Mouse (Mus musculus) embryonic stem cell, embryonic (primary cell): ENCODE results near the gene Dync1li2.

ENCODE experiments used
- CTCF ChIA-PET, 4 experiments: fragments of 300-600 bp in 2 of 4; fragments of 350-600 bp in 2 of 4; sonication (Branson Sonifier 250); formaldehyde crosslinking; loops; one replicate each; lab custom pipeline; 2022; ENCODE audit warnings: inconsistent platforms in 2 of 4; lab: Charles Lee
- POLR2A ChIA-PET, 4 experiments: fragments of 300-600 bp in 2 of 4; fragments of 350-600 bp in 2 of 4; sonication (Branson Sonifier 250); formaldehyde crosslinking; loops; one replicate each; lab custom pipeline; 2022; ENCODE audit warnings: antibody characterized with exemption in 4 of 4, inconsistent platforms in 1 of 4; lab: Charles Lee

Gene Dync1li2

DNA sequence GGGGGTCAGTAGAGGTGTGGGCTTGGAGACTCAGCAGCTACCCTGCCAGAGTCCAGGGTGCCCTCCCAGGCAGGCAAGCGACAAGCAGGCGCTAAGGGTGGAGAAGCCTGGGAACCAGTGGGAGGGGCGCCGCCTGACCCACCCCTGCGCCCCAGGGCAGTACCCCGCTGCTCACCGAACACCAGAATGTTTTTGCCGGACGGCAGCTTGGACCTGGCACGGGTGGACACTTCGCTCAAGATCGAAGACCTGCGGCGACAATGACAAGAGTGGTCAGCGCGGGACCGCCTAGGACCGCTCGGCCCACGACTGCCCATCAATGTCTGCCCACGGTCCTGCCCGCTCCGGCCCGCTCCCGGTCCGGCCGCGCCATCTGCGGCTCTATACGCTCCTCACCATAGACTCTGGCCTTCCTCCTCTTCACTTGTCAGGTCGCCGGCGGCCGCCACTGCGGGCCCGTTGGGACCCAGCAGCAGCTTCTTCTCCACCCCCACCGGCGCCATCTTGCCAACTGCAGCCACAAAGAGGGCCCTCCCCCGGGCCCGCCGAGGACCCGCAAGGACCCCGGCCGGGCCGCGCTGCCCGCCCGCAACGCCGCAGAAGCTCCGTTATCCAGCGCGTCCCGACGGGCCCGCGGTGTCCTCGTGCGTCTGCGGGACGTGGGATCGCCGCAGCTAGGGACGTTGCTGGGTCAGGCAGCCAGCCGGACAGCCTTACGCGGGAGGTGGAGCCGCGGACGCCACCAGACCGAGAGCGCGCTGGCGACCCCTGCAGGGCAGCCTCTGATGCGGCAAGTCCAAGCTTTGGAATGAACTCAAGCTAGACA is at the start of gene Dync1li2:
Gene Dync1li2, minus strand, starts transcription at position 749 of the 826 bp plus-strand sequence.
- POLR2A ChIA-PET: interaction anchor here (0.6 to 2.3 kb wide), 27 partner anchors 9 to 793 kb away, joined by 3 to 32 read pairs (median 4); partner anchors contain the start of genes Cklf (in 2 of the 4), Cmtm4 (in 1 of the 4), Pdp2 (in 1 of the 4) and Terb1 (in 1 of the 4)
- CTCF ChIA-PET: interaction anchor here (0.5 to 2.0 kb wide), 37 partner anchors 8 to 415 kb away, joined by 3 to 23 read pairs (median 4); partner anchors contain the start of genes Ciao2b (in 1 of the 4), Cklf (in 1 of the 4) and Cmtm3 (in 1 of the 4)

DNA sequence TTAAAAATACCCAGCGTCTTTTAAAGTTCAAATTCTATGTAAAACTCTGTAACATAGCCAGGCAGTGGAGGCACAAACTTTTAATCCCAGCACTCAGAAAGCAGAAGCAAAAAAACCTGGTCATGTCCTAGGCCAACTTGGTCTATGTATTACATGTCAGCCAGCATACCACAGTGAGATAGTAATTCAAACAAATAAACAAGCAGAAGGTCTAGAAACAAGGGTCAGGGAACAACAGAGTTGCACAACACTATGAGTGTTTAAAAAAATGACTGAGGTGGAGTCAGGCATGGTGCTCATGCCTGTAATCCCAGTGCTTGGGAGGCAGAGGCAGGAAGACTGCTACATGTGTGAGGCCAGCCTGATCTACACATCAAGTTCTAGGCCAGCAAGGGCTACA is 36.2 kb upstream of the Dync1li2 start:
- CTCF ChIA-PET: no interaction called here
- POLR2A ChIA-PET: no interaction called here

DNA sequence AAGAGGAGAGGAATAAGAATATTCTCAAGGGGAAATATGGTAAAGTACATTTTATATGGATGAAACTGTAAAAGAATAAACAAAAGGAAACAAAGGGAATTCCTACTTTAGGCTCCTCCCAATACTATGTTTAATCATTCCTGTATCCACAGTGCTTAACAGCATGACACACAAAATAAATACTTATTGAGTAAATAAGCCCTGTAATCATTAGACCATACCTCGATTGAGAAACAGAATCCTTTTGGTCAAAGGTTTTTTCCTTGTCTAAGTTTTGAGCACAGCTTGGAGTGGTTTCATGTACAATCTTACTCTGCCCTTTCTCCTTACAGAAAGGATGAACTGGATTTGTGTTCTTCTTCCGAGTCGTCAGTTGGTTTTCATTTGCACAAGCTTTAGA is 29.6 kb upstream of the Dync1li2 start:
- CTCF ChIA-PET: no interaction called here
- POLR2A ChIA-PET: interaction anchor here in 1 of 4 experiments (1.4 kb wide), 1 partner anchor 34 kb away, joined by 3 read pairs; no protein-coding TSS in a partner anchor

DNA sequence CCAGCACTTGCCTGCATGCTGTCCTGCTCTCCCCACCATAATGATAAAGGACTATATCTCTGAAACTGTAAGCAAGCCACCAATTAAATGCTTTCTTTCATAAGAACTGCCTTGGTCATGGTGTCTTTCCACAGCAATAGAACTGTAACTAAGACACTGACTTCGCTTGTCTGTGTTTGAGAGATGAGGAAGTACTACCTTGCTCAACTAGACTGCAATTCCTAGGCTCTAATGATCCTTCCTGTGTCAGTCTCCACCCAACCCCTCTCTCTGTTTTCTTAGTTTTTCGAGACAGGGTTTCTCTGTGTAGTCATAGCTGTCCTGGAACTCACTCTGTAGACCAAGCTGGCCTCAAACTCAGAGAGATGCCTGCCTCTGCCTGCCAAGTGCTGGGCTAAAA is 24.6 kb upstream of the Dync1li2 start:
- ChIA-PET CTCF (interaction anchor here in 1 of 4 experiments (0.6 kb wide), 1 partner anchor 787 kb away, joined by 3 read pairs; no protein-coding TSS in a partner anchor), POLR2A (no interaction called here)

DNA sequence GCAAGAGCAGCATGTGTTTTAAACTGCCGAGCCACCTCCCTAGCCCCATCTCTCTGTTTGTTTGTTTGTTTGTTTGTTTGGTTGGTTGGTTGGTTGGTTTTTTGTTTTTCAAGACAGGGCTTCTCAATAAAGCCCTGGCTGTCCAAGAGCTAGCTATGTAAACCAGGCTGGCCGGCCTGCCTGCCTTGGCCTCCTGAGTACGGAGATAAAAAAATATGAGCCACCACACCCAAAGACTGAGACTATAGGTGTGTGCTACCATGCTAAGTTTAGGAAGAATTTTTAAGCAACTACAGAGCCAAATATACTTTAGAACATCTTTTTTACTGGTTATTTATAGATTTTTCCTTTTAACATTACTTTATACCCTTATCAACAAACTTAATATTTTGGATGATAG is 9.3 kb upstream of the Dync1li2 start:
- ChIA-PET CTCF (interaction anchor here in 2 of 4 experiments (0.6 to 2.7 kb wide), 3 partner anchors 9 to 112 kb away, joined by 3 to 9 read pairs (median 3); partner anchors contain the start of gene Dync1li2 (in 2 of the 2)), POLR2A (interaction anchor here in 1 of 4 experiments (0.8 to 1.1 kb wide), 2 partner anchors 19 to 75 kb away, joined by 3 to 4 read pairs; no protein-coding TSS in a partner anchor)

DNA sequence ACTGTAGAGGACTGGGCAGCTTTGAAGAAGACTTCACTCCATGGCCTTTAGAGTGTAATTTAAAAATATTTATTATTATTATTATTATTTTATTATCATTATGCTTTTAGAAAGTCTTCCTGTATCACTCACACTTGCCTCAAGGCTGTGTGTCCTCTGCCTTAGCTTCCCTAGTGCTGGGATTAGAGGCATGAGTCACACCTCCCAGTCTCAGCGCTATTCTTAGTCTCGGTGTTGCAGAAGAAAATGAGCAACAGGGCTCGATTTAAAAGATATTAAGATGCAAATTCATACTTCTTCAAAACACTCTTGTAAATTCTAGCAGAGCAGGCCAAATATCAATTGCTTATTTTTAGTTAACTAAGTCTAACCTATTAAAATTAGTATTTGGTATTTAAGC is 5.9 kb upstream of the Dync1li2 start:
- POLR2A ChIA-PET: no interaction called here

DNA sequence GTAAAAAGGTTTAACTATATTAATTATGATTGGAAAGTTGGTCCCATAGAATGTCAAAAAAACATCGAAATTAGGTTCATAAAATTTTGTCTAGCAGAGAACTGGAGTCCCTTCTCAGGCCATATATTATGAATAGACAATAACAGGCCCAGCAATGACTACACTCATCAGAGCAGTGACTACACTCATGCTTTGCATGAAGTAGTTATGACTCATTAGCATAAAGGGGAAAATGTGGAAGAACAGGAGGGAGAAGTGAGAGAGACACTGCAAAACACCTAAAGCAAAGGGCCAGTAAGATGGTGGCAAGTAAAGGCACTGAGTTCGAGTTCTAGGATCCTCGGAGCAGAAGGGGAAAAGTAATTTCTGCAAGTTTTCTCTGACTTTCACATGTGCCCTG is 3.2 kb upstream of the Dync1li2 start:
- POLR2A ChIA-PET: interaction anchor here in 1 of 4 experiments (1.6 kb wide), 1 partner anchor 13 kb away, joined by 4 read pairs; no protein-coding TSS in a partner anchor
- CTCF ChIA-PET: interaction anchor here in 1 of 4 experiments (0.6 kb wide), 1 partner anchor 815 kb away, joined by 4 read pairs; no protein-coding TSS in a partner anchor

More for the DNA sequence above, 5.9 kb upstream of the Dync1li2 start:
- CTCF ChIA-PET: interaction anchor here in 1 of 4 experiments (1.2 kb wide), 1 partner anchor 154 kb away, joined by 3 read pairs; no protein-coding TSS in a partner anchor

DNA sequence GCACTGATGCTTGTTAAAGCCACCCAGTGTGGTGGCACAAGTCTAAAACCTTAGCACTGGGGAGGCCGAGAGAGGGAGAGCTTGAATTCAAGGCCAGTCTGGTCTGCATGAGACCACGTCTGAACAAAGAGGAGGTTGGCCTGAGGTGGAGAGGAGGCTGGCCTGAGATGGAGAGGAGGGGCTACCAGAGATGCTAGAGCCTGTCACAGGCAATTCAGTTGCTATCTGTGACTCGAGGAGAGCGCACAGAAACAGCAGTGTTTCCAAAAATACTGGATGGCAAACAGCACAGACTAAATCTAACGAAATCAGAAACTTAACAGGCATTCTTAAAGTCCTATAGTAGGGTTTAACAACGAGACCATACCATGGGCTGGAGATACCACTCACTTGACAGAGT is 2.4 kb upstream of the Dync1li2 start:
- ChIA-PET POLR2A (interaction anchor here in 1 of 4 experiments (1.6 kb wide), 1 partner anchor 12 kb away, joined by 4 read pairs; no protein-coding TSS in a partner anchor), CTCF (no interaction called here)

DNA sequence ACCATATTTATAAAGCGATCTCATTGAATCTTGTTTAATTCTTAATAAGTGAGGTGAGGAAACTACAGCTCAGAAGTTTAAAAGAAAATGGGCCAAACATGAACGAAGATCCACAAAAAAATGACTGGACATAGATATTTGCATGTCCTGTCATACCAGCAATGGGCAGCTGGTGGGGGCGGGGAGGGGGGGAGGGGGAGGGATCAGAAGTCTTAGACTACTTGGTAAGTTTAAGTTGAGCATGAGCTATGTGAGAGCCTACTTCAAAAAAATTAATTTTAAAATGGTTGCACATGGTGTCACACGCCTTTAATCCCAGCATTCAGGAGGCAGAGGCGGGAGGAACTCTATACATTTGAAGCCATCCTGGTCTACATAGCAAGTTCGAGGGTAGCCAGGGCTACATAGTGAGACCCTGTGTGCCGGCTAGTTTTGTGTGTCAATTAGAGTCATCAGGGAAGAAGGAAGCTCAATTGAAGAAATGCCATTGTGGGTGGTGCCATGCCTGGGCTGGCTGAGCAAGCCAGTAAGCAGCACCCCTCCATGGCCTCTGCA is 355 bp upstream of the Dync1li2 start:
- POLR2A ChIA-PET: interaction anchor here (0.6 to 2.3 kb wide), 22 partner anchors 10 to 301 kb away, joined by 3 to 32 read pairs (median 4); partner anchors contain the start of genes Cklf (in 2 of the 4), Cmtm4 (in 1 of the 4), Pdp2 (in 1 of the 4) and Terb1 (in 1 of the 4)
- CTCF ChIA-PET: interaction anchor here (0.5 to 2.0 kb wide), 35 partner anchors 8 to 415 kb away, joined by 3 to 23 read pairs (median 4); partner anchors contain the start of genes Ciao2b (in 1 of the 4), Cklf (in 1 of the 4) and Cmtm3 (in 1 of the 4)

DNA sequence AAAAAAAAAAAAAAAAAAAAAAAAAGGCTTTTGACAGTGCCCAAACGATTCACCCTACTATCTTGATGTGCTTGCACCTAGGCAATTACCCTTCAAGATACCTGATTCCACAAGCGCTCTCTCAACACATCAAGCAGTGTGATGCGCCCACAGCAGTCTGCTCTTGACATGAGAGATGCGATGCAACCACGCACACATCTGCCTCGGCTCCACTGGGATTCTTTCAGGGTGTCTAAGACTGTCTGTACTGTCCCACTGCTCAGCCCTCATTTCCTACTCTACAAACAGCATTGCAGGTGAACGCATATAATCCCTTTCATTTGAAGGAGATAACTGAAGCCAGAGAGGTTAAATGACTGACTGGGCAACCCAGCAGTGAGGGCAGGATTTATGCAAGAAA is 1.2 kb downstream of the Dync1li2 start:
- ChIA-PET CTCF (interaction anchor here in 2 of 4 experiments (1.1 to 2.0 kb wide), 4 partner anchors 8 to 189 kb away, joined by 3 to 23 read pairs (median 11); no protein-coding TSS in a partner anchor), POLR2A (interaction anchor here in 3 of 4 experiments (0.8 to 2.3 kb wide), 11 partner anchors 8 to 191 kb away, joined by 3 to 32 read pairs (median 5); partner anchors contain the start of genes Cklf (in 1 of the 3), Pdp2 (in 1 of the 3) and Terb1 (in 1 of the 3))

DNA sequence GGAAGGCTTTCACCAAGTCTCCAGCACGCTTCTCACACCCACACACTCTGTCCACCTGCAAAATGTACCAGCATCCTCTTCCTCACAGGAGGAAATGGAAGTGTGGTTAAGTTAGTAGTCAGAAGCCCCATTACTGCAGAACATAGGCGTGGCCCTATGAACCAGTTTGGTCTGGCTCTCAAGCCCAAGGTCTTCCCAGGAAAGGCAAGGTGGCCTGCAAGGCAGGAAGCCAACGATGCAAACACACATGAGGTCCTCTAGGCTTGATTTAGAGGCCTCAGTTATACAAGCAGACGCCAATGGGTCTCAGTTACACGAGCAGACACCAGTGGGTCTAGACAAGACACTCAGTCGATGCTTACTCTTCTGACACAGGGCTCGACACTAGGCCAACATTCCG is 3.4 kb downstream of the Dync1li2 start:
- CTCF ChIA-PET: no interaction called here
- POLR2A ChIA-PET: interaction anchor here in 1 of 4 experiments (1.4 kb wide), 1 partner anchor 33 kb away, joined by 3 read pairs; no protein-coding TSS in a partner anchor

DNA sequence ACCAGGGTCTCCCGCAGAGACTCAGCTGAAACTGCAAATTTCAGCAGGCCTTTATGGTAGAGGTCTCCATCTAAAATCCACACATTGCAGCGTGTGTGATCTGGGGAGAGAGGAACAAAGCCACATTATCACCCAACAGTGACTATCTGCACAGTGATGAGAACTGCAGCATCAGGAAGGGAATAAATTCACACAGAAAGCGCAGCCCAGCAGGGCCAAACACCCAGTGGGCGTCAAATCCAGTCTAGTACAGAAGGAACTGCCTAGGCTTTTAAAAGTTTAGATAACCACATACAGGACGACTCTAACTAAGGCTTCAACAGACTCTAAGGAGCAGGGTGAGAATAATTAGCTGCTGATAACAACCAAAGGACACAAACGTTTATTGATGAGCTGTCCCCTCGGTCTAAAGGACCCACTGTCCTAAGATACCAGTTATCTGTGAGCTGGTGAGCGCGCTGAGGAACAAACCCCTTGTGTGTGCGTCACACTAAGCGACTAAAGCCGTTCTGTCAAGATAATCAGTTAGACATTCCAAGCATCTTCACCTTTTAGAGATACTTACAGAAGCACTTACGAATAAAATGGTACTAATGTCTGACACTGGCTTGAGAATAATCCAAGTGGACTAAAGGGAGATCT is 5.2 kb downstream of the Dync1li2 start:
- ChIA-PET CTCF (no interaction called here), POLR2A (interaction anchor here in 1 of 4 experiments (1.3 to 1.4 kb wide), 2 partner anchors 31 to 34 kb away, joined by 3 read pairs; no protein-coding TSS in a partner anchor)

DNA sequence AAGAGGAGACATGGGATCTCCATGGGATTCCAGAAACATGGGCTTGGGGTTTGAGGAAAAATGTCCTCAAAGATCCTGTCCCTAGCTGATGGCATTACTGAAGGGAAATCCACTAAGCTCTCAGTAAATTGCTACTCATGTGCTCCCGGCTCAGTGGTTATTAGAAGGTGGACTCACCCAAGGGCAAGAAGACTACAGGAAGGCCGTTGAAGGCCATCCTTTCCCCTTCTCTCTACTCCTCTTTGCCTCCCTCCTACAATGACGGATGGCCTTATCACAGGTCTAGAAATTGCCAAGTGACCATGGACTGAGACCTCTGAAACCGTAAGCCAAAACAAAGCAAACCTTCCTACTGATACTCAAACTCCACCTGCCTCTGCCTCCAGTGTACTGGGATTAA is 6.3 kb downstream of the Dync1li2 start:
- POLR2A ChIA-PET: interaction anchor here in 2 of 4 experiments (1.2 to 1.4 kb wide), 2 partner anchors 9 to 93 kb away, joined by 4 read pairs; no protein-coding TSS in a partner anchor
- CTCF ChIA-PET: interaction anchor here in 1 of 4 experiments (0.5 kb wide), 1 partner anchor 349 kb away, joined by 4 read pairs; no protein-coding TSS in a partner anchor

DNA sequence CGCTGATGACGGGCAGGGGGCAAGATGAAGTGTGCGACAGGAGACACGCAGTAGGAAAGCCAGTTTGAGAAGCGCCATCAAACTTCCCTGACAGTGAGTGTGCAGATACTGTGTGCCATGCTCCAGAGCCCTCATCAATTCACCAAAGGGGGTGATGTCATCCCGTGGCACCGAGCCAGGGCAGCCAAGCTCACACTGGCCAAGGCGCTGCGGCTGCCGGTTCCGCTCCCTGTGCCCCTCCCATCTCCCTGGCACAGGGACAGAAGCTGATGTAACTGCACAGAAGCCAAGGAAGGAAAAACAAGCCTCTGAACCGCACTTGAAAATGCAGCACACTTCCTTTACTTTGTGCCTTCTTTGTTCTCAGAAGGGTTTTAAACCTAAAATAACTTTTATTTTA is 6.8 kb downstream of the Dync1li2 start:
- CTCF ChIA-PET: interaction anchor here in 3 of 4 experiments (0.5 to 3.4 kb wide), 4 partner anchors 81 to 349 kb away, joined by 3 to 17 read pairs (median 5); no protein-coding TSS in a partner anchor
- POLR2A ChIA-PET: interaction anchor here in 3 of 4 experiments (0.5 to 1.6 kb wide), 4 partner anchors 8 to 171 kb away, joined by 3 to 4 read pairs (median 4); no protein-coding TSS in a partner anchor

DNA sequence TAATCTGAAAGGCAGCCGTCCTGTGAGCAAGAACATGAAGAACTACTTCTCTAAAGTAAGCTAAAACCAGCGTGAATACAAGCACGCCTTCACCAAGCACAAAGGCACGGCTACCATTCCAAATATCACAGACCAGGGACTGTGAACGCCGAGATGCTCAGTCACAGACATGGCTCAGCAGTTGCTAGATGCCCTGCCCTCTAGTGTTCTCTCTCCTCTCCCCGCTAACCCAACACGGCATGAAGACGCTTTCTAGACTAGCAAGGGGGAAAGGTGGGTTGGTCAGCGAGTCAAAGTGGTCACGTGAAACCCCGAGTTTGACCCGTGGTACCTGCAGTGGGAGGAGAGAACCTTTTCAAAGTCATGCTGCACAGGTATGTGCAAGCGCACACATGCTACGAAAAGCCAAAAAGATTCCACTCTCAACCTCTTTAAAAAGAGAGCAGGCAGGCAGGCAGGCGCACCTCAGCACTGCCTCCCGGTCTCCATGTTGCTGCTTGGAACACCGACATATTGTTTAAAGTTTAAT is 8.0 kb downstream of the Dync1li2 start:
- CTCF ChIA-PET: interaction anchor here (0.6 to 3.5 kb wide), 12 partner anchors 8 to 943 kb away, joined by 3 to 22 read pairs (median 6); partner anchors contain the start of genes Dync1li2 (in 3 of the 4) and Cklf (in 1 of the 4)
- POLR2A ChIA-PET: interaction anchor here (0.6 to 4.1 kb wide), 16 partner anchors 7 to 1047 kb away, joined by 3 to 28 read pairs (median 4); partner anchors contain the start of gene Dync1li2 (in 1 of the 4)

DNA sequence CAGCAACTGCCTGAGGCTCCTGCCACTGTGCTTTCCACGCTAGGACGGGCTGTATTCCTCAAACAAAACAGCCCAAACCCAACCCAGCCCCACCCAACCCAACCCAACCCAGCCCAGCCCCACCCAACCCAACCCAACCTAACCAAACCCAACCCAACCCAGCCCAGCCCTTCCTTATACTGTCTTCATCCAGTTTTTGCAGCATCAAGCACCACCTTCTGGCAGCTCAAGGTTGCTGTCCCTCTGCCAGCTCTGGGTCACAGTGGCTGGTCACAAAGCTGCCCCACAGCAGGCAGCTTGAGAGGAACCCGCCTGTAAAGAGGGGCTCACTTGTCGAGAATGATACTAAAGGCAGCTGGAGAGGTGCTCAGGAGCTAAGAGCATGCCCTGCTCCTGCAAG is 8.6 kb downstream of the Dync1li2 start:
- ChIA-PET CTCF (interaction anchor here (0.5 to 3.5 kb wide), 16 partner anchors 8 to 1113 kb away, joined by 3 to 22 read pairs (median 4); partner anchors contain the start of gene Dync1li2 (in 3 of the 4)), POLR2A (interaction anchor here (0.6 to 4.1 kb wide), 19 partner anchors 8 to 1047 kb away, joined by 3 to 32 read pairs (median 4); partner anchors contain the start of gene Dync1li2 (in 2 of the 4))
